Mouse (Mus musculus) thymus, adult 2 months (tissue): ENCODE measurements at regions not wholly inside any gene's neighbourhood (a gene's known extent, or its start where the extent isn't known, plus 50 kb on each side); places are given as distances from the start of the nearest gene placed in this dataset.

ENCODE experiments used
- CTCF ChIP-seq: fragments of 200-500 bp; IDR thresholded peaks from 2 replicates; pipeline ENCODE4 v1.5.1; 2012; ENCODE audit warnings: mild to moderate bottlenecking, control low read depth, low read length, moderate library complexity, borderline replicate concordance; ENCODE audit not compliant: control insufficient read depth, poor library complexity, insufficient read depth; ENCODE audit errors: extremely low read depth
- POLR2A ChIP-seq: fragments of 200-500 bp; IDR thresholded peaks from 2 replicates; pipeline ENCODE4 v1.6.1; 2012; ENCODE audit warnings: mild to moderate bottlenecking, low read length, control low read depth, moderate library complexity; ENCODE audit not compliant: control insufficient read depth, poor library complexity, insufficient read depth; ENCODE audit errors: extremely low read depth

- TF ChIP-seq POLR2A (no peak), CTCF (no peak)
Observed at GRCm38 (mm10) chr2:146594212-146594611, 82.1 kb upstream of the Ralgapa2 start.
